Mouse (Mus musculus): ENCODE data around the gene Adamts7.

Adamts7 gene

GRCm38 (mm10) chr9:90162926-90163748 lies at the start of gene Adamts7:
Adamts7 (plus strand) TSS chr9:90163069.
- DNase-seq, result peak; percentile 56

GRCm38 (mm10) chr9:90113151-90113550 lies 49.7 kb upstream of the Adamts7 start:
- DNase-seq, result no peak

- DNase-seq, result peak; percentile 84
Observed at GRCm38 (mm10) chr9:90113651-90114566, 49.0 kb upstream of the Adamts7 start.

DNA sequence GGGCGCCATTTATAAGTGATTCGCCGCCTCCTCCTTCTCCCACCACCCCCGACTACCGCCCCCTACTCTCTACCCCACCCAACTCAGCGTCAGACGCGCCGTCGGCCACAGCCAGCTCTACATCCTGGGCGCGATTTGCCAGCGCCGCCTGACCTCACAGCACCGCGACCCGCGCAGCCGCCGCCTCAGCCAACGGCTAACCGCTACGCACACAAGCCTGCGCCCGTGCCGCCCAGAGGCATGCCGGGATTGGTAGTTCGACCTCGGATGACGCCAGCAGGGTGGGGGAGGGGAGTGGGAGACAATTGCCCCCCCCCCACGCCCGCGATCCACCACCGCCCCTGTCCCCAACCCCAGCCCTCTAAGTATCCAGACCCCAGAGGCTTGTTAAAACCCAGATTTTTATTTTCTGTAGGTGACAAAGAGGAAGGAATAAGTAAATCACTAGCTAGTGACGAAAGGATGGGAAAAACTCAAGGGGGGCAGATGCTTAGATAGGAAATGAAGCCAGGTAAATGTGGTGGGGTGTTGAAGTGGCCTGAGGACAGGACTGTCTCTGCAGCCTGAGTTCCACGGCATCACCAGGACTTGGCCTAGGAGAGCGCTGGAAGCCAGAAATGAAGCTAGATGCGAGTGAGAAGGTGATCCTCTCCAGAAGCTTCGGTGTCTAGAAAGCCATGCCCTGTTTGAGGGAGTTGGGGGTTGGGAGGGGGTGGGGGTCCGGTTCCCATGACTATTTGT lies 48.1 kb upstream of the Adamts7 start, which contains the start of gene Morf4l1:
Gene Morf4l1 (minus strand): TSS at position 208 of the 741 bp plus-strand sequence.
- peak; percentile 98 for DNase-seq

GRCm38 (mm10) chr9:90115308-90115700 lies 47.6 kb upstream of the Adamts7 start:
- DNase-seq, result no peak

GRCm38 (mm10) chr9:90117234-90117633 lies 45.6 kb upstream of the Adamts7 start:
- no peak for DNase-seq

DNA sequence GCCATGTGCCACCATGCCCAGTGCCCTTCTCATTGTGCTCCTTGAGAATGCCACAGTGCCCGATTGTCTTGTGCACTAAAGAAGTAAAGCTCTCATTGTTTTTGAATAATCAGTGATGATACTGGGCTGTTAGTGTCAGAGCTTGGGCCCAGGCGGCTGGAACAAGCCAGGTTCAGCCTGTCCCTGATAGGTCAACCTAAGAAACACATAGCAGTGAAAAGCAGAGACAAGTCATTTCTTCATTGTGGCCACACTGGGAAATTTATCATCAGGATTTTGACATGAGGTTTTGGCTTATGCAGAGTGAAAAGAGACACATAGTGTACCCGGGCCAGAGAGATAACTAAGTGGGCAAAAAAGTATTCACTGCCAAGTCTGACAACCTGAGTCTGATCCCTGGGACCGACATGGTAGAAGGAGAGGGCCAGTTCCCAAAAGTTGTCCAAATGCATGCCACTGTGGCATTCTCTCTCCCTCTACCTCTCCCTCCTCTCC lies 40.6 kb upstream of the Adamts7 start:
- no peak for DNase-seq

DNA sequence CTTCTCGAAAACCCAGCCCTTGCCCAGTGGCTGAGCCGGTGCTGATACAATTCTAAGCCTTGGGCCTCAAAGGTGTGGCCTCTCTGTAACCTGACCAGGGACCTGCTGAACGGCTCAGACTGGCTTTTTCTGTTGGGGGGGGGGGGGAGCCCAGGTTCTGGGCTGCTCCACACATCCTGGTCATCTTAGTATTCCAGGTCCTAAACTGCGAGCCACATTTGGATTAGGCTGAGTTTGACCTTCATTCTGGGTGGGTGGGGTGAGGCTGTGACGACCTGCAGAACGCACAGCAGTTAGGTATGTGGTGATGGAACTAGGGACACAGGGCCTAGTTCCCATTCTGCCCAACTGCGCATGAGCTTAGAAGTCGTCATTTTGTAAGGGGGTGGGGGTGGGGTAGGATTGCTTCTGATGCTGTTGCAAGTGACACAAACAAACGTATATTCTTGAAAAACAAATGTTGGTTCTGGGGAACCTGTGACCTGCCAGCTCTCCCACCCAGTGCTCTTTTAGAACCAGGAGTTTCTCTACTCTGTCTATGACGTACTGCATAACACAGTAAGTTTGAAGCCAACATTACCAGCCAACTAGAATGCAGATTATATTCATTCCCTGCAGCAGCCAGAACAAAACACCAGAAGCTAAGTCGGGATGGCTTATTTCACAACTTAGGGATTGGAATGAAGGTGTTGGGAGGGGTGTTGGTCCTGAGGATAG lies 38.6 kb upstream of the Adamts7 start:
- DNase-seq, result no peak

DNA sequence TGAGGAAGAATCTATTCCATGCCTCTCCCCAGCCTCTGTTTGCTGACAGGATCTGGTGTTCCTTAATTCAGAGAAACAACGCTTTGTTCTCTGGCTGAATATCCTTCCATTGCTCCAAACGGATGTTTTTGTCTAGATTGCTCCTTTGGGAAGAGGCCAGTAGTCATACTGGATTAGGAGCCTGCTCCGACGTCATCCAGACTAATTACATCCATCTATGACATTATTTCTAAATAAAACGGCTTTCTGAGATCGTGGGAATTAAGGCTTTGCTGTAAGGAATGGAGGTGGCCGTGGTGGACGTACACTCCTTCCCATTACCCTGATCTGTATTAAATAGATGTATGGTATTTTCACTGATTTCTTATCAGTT lies 38.0 kb upstream of the Adamts7 start:
- DNase-seq, result no peak

GRCm38 (mm10) chr9:90125416-90126099 lies 37.3 kb upstream of the Adamts7 start:
- DNase-seq, result no peak

DNA sequence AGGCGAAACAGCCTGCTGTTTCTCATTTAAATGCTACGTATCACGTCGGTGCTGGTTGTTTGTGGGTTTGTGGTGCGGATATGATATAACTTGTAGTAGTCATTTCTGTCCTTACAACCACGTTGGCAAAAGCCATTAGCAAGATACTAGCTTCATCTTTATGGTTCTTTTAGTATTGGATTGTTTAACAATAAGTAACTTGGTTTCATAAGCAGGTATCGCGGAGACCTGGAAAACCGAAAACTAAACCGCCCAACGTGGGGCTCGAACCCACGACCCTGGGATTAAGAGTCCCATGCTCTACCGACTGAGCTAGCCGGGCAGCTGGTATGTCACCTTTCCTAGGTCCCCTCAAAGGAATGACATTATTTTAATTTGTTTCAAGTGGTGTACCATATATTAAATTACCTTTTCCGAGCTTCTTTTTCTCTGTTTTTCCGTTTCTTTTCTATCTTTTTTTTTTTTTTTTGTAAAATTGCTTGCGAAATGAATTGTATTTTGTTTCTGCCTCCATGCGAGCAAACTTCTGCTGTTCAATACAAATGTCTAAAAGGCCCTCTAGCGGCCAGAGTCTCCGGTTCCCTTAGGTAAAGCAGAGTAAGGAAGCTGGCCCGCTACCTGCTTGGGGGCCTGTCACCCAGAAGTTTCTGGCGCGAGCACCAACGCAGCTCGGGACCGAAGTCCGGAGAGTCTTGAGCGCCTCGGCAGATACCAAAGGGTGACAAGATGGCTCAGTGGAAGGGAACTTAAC lies 36.4 kb upstream of the Adamts7 start:
- DNase-seq, result peak; percentile 69

DNA sequence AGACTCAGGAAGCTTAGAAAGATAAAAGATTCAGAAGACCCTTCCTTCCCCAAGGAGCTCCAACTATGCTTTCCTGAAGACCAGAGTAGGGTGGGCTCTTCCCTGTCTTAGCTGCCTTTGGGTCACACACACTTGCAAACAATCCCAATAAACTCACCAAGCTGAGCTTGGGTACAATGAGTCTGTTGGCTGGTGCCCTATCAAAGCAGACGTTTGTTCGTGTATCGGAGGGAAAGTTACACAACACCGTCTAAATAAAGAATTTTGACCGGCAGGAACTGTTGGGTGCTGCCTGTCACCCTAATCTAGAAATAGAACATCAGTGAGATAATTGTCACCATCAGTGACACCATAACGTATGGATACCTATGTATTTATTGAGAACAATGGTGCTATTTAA lies 35.7 kb upstream of the Adamts7 start:
- no peak for DNase-seq

DNA sequence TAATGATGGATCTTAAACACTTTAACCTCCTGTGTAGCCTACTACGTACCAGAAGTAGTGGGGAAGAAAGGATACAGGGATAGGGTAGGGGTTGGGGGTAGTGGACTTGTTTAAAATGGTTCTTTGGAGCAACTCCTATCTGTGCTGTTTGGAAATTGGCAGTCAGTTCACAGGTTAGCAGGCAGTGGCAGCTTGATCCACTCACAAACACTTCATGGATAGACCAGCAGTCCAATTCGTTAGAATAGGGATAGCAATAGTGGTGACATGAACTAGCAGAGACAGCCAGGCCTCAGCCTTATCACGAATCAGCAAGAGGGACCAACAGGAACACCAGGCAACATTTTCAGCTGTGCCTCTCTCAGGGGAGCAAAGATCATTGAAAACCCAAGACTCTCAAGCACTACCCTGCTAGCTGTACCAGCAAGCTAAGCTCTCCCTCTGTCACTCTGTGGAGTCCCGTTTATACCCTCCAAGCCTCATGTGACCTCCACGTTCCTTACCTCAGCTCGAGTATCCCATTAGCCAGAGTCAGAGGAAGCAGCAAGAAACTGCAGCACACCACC lies 34.1 kb upstream of the Adamts7 start:
- no peak for DNase-seq

GRCm38 (mm10) chr9:90133562-90134355 lies 29.1 kb upstream of the Adamts7 start:
- no peak for DNase-seq

DNA sequence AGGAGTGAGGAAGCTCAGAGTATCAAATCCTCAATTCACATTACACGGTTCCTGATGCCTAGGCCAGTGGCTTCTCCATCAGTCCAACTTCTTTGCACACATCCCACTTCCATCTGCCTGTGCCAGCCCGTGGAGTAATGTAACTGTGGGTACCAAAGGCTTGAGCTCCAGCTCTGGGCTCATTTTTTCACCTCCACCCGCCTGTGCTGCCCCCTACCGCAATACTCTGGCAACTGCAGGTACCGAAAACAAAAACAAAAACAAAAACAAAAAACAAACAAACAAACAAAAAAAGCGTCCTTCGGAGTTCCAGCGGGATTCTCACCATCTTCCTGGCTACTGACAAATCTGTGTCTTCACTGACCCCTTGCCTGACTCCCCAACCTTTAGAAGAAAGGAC lies 27.4 kb upstream of the Adamts7 start:
- DNase-seq, result no peak

DNA sequence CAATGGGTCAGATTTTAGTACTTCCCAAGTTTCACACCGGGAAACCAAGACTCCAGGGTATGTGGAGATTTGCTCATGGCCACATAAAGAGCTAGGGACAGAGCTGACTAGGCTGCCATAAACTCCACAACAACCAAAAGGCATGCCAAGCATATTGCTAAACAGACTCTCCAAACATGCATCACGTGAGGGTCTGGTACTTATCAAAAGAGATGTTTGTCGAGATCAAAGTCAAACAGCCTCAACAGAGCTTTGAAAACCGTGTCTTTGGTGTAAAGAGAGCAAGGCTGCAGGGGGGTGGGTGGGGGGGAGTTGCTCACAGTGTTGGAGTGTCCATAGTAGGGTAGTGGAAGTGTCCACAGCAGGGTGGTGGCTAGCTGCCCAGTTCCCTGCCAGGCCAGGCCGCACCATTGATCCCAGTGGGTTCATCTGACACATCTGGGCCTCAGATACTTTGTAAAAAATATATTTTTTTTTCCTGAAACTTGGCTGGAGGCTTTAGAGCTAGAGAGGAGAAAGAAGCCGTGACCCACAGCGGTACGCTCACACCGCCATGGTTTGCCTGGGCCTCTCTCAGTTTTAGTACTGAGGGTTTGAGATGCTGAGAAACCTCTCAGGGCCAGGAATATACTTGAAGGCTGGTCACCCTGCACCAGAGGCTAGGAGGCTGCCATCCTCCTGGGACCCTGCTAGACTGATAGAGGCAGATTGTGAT lies 26.7 kb upstream of the Adamts7 start:
- no peak for DNase-seq

- DNase-seq, result no peak
Observed at GRCm38 (mm10) chr9:90136678-90136965, 26.2 kb upstream of the Adamts7 start.

GRCm38 (mm10) chr9:90145788-90146187 lies 17.1 kb upstream of the Adamts7 start:
- DNase-seq, result no peak

DNA sequence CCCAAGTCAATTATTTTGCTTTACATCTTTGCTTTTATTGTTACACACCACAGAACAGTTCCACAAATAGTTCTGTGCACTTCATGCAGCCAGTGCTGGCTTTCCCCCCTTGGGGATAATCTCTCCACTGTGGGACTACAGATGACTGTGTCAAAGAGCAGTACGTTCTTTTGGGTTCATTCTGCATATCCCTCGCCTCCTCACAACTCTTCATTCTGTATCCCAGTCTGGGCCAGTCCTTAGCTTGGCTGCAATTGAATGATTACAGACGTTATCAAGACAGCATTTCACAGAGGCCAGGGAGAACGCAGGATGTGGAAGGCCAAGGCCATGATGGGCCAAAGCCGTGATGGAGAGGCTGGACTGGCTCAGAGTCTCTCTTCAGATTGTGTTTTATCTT lies 16.0 kb upstream of the Adamts7 start:
- DNase-seq, result no peak
